Mouse (Mus musculus) B cell, adult 67 days (primary cell): ENCODE measurements around the gene Zfp36l2. TPM values are rescaled to one million over a fixed set of nuclear protein-coding genes. Genes with fewer than 3 reads are reported as not detected.

Source experiments
- total RNA-seq, 2 experiments: library from RNA; stranded (reverse); gene quantifications; 4 replicates each; pipeline ENCODE4 v1.2.4; 2023

Zfp36l2 gene
- total RNA-seq: 100 to 1,000 TPM; 257 to 273 TPM

GRCm38 (mm10) chr17:84187727-84188373 lies at the start of gene Zfp36l2:
Gene Zfp36l2 (minus strand): TSS chr17:84187947.

